Mouse (Mus musculus): Measurements from ENCODE around the gene Alk. TPM values are rescaled to one million over a fixed set of nuclear protein-coding genes. Genes with fewer than 3 reads are reported as not detected.

Alk gene
- polyA plus RNA-seq, 1 experiment: not detected

GRCm38 (mm10) chr17:72560771-72561170 lies 43.7 kb downstream of the Alk start:
- Histone ChIP-seq H3K4me1 (ENCODE audit: control insufficient read depth, insufficient read depth, low read length) (peaks cover 4% of the 10 kb centered on the region; the same call in 1 of the 2 replicates), H3K4me3 (ENCODE audit: insufficient read depth, low read depth, low read length) (no peak overlapping the region), H3K27ac (ENCODE audit: insufficient read depth, low read depth, low read length) (no peak overlapping the region)
- 85% methylated on average over 1 of the region's 1 CpGs for WGBS
- TF ChIP-seq POLR2A (IDR thresholded peaks at IDR 0.05; ENCODE audit: insufficient read depth, low read depth, low read length): no peak
- TF ChIP-seq CTCF (IDR thresholded peaks at IDR 0.05; ENCODE audit: insufficient read depth, low read depth, low read length): no peak

- WGBS: 70% methylated on average over 6 of the region's 6 CpGs
- Histone ChIP-seq H3K27ac (ENCODE audit: insufficient read depth, low read depth, low read length) (no peak overlapping the region), H3K4me1 (ENCODE audit: control insufficient read depth, insufficient read depth, low read length) (0 out of 2 replicates have a peak, but pooled peaks cover 2% of the 10 kb centered on the region), H3K4me3 (ENCODE audit: insufficient read depth, low read depth, low read length) (no peak overlapping the region)
- TF ChIP-seq CTCF (IDR thresholded peaks at IDR 0.05; ENCODE audit: insufficient read depth, low read depth, low read length): no peak
- no peak for TF ChIP-seq POLR2A (IDR thresholded peaks at IDR 0.05; ENCODE audit: insufficient read depth, low read depth, low read length)
Measured at GRCm38 (mm10) chr17:72557029-72557735, 47.2 kb downstream of the Alk start.

GRCm38 (mm10) chr17:72546274-72546673 lies 58.2 kb downstream of the Alk start:
- WGBS: 69% methylated on average over 4 of the region's 4 CpGs
- H3K4me3 ChIP-seq (ENCODE audit: insufficient read depth, low read depth, low read length): no peak overlapping the region
- no peaks in the 10 kb centered on the region for H3K4me1 ChIP-seq (ENCODE audit: control insufficient read depth, insufficient read depth, low read length)
- H3K27ac ChIP-seq (ENCODE audit: insufficient read depth, low read depth, low read length): no peak overlapping the region
- TF ChIP-seq CTCF (IDR thresholded peaks at IDR 0.05; ENCODE audit: insufficient read depth, low read depth, low read length): no peak
- TF ChIP-seq POLR2A (IDR thresholded peaks at IDR 0.05; ENCODE audit: insufficient read depth, low read depth, low read length): no peak

- TF ChIP-seq POLR2A (IDR thresholded peaks at IDR 0.05; ENCODE audit: insufficient read depth, low read depth, low read length) (no peak), CTCF (IDR thresholded peaks at IDR 0.05; ENCODE audit: insufficient read depth, low read depth, low read length) (no peak)
- no peaks in the 10 kb centered on the region for H3K4me1 ChIP-seq (ENCODE audit: control insufficient read depth, insufficient read depth, low read length)
- WGBS: 96% methylated on average over 6 of the region's 6 CpGs
- no peak overlapping the region for H3K4me3 ChIP-seq (ENCODE audit: insufficient read depth, low read depth, low read length)
- no peak overlapping the region for H3K27ac ChIP-seq (ENCODE audit: insufficient read depth, low read depth, low read length)
Measured at GRCm38 (mm10) chr17:72535304-72535703, 69.1 kb downstream of the Alk start.

- TF ChIP-seq POLR2A (IDR thresholded peaks at IDR 0.05; ENCODE audit: insufficient read depth, low read depth, low read length) (no peak), CTCF (IDR thresholded peaks at IDR 0.05; ENCODE audit: insufficient read depth, low read depth, low read length) (no peak)
- 87% methylated on average over 6 of the region's 6 CpGs for WGBS
Measured at GRCm38 (mm10) chr17:72532266-72532665, 72.2 kb downstream of the Alk start.

DNA sequence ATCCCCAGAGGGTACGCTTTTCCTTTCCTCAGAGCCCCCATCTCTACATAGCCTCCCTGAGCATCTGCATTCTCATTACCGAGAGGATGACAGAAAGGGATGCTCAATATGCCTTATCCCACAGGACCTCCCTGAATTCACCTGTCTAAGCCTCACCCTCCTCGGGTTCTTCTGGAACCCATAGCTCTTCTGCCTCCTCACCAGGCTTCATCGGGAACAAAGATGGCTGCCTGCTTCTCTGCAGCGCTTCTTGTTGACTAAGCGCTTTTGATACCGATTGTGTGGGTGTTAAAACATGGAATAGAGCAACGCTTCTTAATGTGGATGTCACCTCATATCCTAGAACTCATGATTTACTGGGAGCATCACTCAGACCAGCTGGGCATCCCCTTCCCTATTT lies 75.9 kb downstream of the Alk start:
- Histone ChIP-seq H3K4me3 (ENCODE audit: insufficient read depth, low read depth, low read length) (no peak overlapping the region), H3K4me1 (ENCODE audit: control insufficient read depth, insufficient read depth, low read length) (no peaks in the 10 kb centered on the region), H3K27ac (ENCODE audit: insufficient read depth, low read depth, low read length) (no peak overlapping the region)
- 94% methylated on average over 8 of the region's 8 CpGs for WGBS
- TF ChIP-seq CTCF (IDR thresholded peaks at IDR 0.05; ENCODE audit: insufficient read depth, low read depth, low read length) (no peak), POLR2A (IDR thresholded peaks at IDR 0.05; ENCODE audit: insufficient read depth, low read depth, low read length) (no peak)

More at GRCm38 (mm10) chr17:72532266-72532665, 72.2 kb downstream of the Alk start:
- H3K4me1 ChIP-seq (ENCODE audit: control insufficient read depth, insufficient read depth, low read length): no peaks in the 10 kb centered on the region
- H3K27ac ChIP-seq (ENCODE audit: insufficient read depth, low read depth, low read length): no peak overlapping the region
- H3K4me3 ChIP-seq (ENCODE audit: insufficient read depth, low read depth, low read length): no peak overlapping the region

GRCm38 (mm10) chr17:72527481-72527880 lies 76.9 kb downstream of the Alk start:
- H3K4me3 ChIP-seq (ENCODE audit: insufficient read depth, low read depth, low read length): no peak overlapping the region
- H3K27ac ChIP-seq (ENCODE audit: insufficient read depth, low read depth, low read length): no peak overlapping the region
- TF ChIP-seq CTCF (IDR thresholded peaks at IDR 0.05; ENCODE audit: insufficient read depth, low read depth, low read length): no peak
- 89% methylated on average over 5 of the region's 5 CpGs for WGBS
- no peaks in the 10 kb centered on the region for H3K4me1 ChIP-seq (ENCODE audit: control insufficient read depth, insufficient read depth, low read length)

DNA sequence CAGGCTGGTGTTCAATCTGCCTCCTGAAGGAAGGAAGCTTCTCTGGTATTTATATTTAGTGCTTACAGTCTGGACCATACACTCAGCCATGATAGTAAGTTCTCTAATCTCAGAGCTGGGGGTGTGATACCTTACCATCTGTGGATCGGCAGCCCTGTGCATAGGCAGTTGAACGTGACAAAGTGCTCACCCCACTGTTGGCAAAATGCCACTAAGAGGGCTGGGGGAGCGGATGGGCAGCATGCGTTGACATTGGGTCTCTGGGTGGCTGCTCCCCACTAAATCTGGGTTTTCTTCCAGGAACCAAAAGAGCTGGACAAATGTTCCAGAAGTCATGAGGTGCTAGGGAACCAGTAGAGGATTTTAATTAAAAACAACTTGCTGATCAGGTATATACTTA lies 78.1 kb downstream of the Alk start:
- 0 out of 2 replicates have a peak, but pooled peaks cover 2% of the 10 kb centered on the region for H3K4me1 ChIP-seq (ENCODE audit: control insufficient read depth, insufficient read depth, low read length)
- H3K4me3 ChIP-seq (ENCODE audit: insufficient read depth, low read depth, low read length): no peak overlapping the region
- WGBS: 73% methylated on average over 4 of the region's 4 CpGs
- TF ChIP-seq POLR2A (IDR thresholded peaks at IDR 0.05; ENCODE audit: insufficient read depth, low read depth, low read length) (no peak), CTCF (IDR thresholded peaks at IDR 0.05; ENCODE audit: insufficient read depth, low read depth, low read length) (no peak)
- H3K27ac ChIP-seq (ENCODE audit: insufficient read depth, low read depth, low read length): no peak overlapping the region

- Histone ChIP-seq H3K4me1 (ENCODE audit: control insufficient read depth, insufficient read depth, low read length) (0 out of 2 replicates have a peak, but pooled peaks cover 2% of the 10 kb centered on the region), H3K4me3 (ENCODE audit: insufficient read depth, low read depth, low read length) (no peak overlapping the region), H3K27ac (ENCODE audit: insufficient read depth, low read depth, low read length) (no peak overlapping the region)
- TF ChIP-seq CTCF (IDR thresholded peaks at IDR 0.05; ENCODE audit: insufficient read depth, low read depth, low read length) (no peak), POLR2A (IDR thresholded peaks at IDR 0.05; ENCODE audit: insufficient read depth, low read depth, low read length) (no peak)
- WGBS: 96% methylated on average over 3 of the region's 3 CpGs
Measured at GRCm38 (mm10) chr17:72524839-72525238, 79.6 kb downstream of the Alk start.
